ENCODE assay signal across 17 mouse cellular contexts in the genomic region with DNA sequence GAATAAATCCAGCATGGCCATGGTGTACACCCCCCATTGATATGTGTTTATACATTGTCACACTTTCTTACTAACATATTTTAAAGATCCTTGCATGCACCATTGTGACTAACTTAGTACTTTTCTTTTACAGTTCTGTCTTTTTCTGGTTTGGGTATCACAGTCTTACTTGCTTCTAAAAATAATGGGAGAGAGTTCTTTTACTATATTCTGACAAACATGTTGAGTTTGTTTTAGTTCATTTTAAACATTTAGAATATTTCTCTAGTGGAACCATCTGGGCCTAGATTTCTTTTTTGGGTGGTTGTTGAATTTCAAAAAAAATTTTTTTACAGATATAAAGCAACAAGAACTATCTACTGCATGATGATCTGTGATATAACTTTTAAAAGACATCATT.
"Had no signal": no experiment of that assay in that cellular context is flagged by ENCODE, and none has a peak within 500 bp of the region (broad histone marks: within the 10 kb centered on the region; RNA-seq: fewer than 3 reads in every experiment).

No protein-coding gene starts in this region.

- H3K4me3 ChIP-seq: liver, embryonic 13.5 days; liver, embryonic 15.5 days; lung, embryonic 15.5 days; megakaryocyte, embryonic 14.5 days; midbrain, embryonic 13.5 days; midbrain, embryonic 15.5 days; neural tube, embryonic 12.5 days had no signal

- H3K27ac ChIP-seq: liver, embryonic 13.5 days; liver, embryonic 15.5 days; lung, embryonic 15.5 days; macrophage; midbrain, embryonic 13.5 days; midbrain, embryonic 15.5 days; neural tube, embryonic 12.5 days had no signal

- ATAC-seq: liver, postnatal 0 days; lung, postnatal 0 days; midbrain, embryonic 13.5 days; midbrain, embryonic 15.5 days had no signal

- H3K27me3 ChIP-seq: liver, embryonic 13.5 days; liver, embryonic 15.5 days; lung, embryonic 15.5 days; megakaryocyte, embryonic 14.5 days; midbrain, embryonic 13.5 days; midbrain, embryonic 15.5 days; neural tube, embryonic 12.5 days had no signal

- H3K9me3 ChIP-seq: liver, embryonic 13.5 days; liver, embryonic 15.5 days; lung, embryonic 15.5 days; megakaryocyte, embryonic 14.5 days; midbrain, embryonic 13.5 days; midbrain, embryonic 15.5 days; neural tube, embryonic 12.5 days had no signal

- H3K4me1 ChIP-seq: liver, embryonic 13.5 days; liver, embryonic 15.5 days; lung, embryonic 15.5 days; megakaryocyte, embryonic 14.5 days; midbrain, embryonic 13.5 days; midbrain, embryonic 15.5 days; neural tube, embryonic 12.5 days had no signal

- H3K9ac ChIP-seq: liver, embryonic 13.5 days; liver, embryonic 15.5 days; liver, postnatal 0 days; lung, embryonic 15.5 days; midbrain, embryonic 13.5 days; midbrain, embryonic 15.5 days; neural tube, embryonic 12.5 days had no signal

- H3K36me3 ChIP-seq: liver, embryonic 13.5 days; liver, embryonic 15.5 days; lung, embryonic 15.5 days; midbrain, embryonic 13.5 days; midbrain, embryonic 15.5 days; neural tube, embryonic 12.5 days had no signal

- DNase-seq: liver, embryonic 13.5 days; liver, postnatal 0 days; lung, postnatal 14 days; lung, postnatal 36 days; right cerebral cortex, postnatal 14 days; thymus, adult 18-20 months; thymus, postnatal 25 days; thymus, postnatal 4 days had no signal

- H3K4me2 ChIP-seq: liver, embryonic 13.5 days; liver, embryonic 15.5 days; lung, embryonic 15.5 days; midbrain, embryonic 11.5 days; midbrain, embryonic 13.5 days; midbrain, embryonic 15.5 days; neural tube, embryonic 12.5 days had no signal
